Mouse (Mus musculus): ENCODE results near the gene Zfp719.
A peak's percentile ranks its signal among the peaks of the same experiment; 100 is the strongest.

The Zfp719 gene

DNA sequence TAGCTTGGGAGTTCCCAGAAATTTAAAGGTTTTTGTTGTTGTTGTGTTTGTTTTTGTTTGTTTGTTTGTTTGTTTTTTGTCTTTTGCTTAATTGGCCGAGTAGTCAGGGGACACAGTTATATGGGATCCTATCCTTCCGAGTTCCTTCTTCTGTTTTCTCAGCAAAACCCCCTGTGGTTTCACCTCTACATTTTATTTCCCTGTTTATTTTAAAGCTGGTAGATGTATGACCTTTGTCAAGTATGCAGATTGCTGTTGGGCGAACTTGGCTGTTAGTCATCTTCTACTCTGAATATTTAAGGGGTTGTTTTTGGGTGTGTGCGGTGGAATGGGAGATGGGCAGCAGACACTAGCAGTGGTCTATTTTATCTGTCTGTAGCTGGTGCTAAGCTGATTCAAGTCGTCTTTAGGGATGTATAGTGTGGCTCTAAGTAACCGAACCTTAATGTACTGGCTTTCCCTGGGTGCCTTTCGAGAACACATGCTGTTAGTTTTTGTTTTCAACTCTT lies 29.0 kb downstream of the Zfp719 start:
- DNase-seq = no peak

GRCm38 (mm10) chr7:43613816-43614551 lies 34.6 kb downstream of the Zfp719 start:
- DNase-seq = no peak

- no peak for DNase-seq
Measured at GRCm38 (mm10) chr7:43622927-43623326, 43.5 kb downstream of the Zfp719 start.

DNA sequence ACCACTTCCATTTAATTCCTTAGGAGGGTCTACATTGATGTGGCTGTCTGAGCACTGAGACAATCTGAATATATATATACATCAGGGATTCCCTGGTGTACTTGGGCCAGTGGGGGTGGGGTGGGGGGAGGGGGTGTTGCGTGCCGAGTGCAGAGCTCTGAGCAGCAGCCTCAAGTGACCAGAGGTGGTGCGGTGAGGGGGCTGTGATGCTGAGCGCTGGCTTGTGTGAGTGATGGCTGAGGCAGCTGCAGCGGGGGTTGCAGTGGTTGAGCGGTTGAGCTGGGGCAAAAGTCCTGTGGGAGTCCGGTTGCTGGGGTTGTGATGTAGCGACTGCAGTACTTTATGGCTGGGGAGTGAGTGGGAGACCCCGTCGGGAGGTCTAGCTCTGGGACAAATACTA lies 44.4 kb downstream of the Zfp719 start:
- DNase-seq = no peak

- DNase-seq = no peak
Measured at GRCm38 (mm10) chr7:43625065-43625464, 45.7 kb downstream of the Zfp719 start.

DNA sequence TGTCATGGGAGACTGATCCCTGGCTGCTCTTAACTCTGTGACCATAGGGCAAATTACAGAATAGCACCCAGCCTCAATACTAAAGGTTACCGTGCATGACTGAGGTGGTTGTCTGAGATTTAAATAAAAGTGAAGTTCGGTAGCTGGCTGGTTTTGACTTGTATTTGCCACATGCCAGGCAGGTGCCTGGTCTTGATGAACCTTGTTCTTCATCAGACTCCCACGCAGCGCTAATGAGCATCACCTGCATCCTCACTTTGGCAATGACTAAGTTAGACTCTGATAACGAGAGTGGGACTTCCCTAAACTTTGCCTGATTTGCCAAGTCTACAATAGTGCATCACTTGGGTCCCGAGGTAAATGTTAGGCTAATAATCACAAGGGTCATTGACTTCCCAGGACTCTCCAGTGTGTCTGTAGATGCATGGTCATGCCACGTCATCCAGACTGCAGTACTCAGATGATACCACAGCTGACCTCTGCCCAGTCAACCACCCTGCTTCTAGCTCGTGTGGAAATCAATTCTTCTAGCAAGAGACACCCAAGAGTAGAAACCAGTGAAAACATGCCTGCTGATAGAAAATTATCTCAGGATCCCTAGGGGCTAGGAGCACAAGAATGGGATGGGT lies 46.5 kb downstream of the Zfp719 start:
- DNase-seq = no peak

DNA sequence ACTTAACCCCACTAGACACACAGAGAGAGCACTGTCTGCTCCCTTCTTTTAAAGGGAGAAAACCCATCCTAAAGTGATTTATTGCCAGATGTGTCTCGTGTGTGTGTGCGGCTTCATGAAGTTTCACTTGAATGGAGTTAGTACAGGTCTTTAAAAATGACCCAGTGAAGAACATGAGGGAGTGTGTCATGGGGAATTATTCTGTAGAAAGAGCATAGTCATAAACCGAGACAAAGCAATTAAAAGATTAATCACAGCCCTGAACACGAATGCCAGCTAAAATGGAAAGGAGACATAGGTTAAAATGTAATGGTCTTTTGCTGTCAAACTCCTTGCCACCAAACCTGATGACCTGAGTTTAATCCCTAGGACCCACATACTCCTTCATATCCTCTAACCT lies 54.5 kb downstream of the Zfp719 start:
- no peak for DNase-seq

GRCm38 (mm10) chr7:43634500-43634899 lies 55.1 kb downstream of the Zfp719 start, which contains the start of gene Ceacam18:
TSS of gene Ceacam18 (plus strand) at chr7:43634707.
- DNase-seq = no peak

DNA sequence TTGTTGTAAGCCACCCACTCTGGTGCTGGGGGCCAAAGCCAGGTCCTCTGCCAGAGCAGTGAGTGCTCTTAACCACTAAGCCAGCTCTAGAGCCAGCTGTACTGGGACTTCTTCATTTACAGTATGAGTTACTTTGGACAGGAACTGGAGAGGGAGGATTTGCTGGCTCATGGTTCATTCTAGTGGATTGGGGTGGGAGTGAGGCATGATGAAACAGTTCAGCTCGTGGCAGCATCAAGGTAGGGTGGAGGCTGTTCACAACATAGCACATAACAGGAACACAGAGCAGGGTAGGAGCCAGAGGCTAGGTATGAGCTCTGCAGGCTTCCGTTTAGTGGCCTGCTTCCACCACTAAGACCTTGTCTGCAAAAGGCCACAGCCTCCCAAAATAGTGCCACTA lies 56.8 kb downstream of the Zfp719 start:
- DNase-seq = no peak

DNA sequence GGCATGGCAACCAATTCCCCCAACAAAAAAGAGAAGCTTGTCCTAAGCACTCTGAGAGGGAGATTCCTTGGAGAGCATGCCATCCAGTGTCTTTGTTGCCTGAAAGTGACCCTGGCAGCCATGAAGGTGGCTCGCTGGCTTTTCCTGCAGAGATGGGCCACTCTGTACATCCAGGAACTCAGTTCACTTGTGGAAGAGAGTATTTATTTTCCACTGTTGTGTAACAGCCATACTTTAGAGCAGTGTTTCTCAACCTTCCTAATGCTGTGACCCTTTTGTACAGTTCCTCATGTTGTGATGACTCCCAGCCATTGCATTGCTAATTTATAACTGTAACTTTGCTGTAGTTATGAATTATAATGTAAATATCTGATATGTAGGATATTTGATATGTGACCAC lies 57.7 kb downstream of the Zfp719 start:
- no peak for DNase-seq

DNA sequence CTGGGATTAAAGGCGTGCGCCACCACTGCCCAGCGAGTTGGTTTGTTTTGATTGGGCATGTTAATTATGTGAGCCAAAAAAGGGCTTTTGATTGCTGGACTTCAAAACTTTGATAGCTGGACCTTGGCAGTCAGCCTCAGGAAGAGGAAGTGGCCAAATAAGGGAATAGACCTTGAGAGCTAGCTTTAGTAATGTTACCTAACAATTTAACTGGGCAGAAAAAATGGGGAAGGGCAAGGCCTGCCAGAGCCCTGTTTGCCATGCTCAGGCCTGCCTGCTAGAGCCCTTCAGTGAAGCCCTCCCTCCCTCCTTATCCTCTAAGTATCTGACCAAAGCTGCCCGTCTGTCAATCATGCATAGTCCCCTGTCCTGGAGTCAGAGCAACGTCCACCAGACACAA lies 63.2 kb downstream of the Zfp719 start:
- DNase-seq = peak; percentile 16
